Mouse (Mus musculus): Measurements from ENCODE around the gene Pcbp3. TPM values are rescaled to one million over a fixed set of nuclear protein-coding genes. Genes with fewer than 3 reads are reported as not detected.

Pcbp3 gene
- 54.1 and 57.8 TPM in 2 replicates for polyA plus RNA-seq (2021; fragmentation: Nextera tagmentation)
- long read RNA-seq, experiment 1, transcript Pcbp3-201 (16 exons, 2,013 nt) = major isoform, 72 of 421 reads
- long read RNA-seq, experiment 1, partial matches to known transcripts = 18 of 421 reads
- long read RNA-seq, experiment 1, other reads (novel, unspliced or antisense) = 329 of 421 reads
- long read RNA-seq, experiment 2, transcript Pcbp3-201 (16 exons, 2,013 nt) = major isoform, 12 of 50 reads
- long read RNA-seq, experiment 2, partial matches to known transcripts = 10 of 50 reads
- long read RNA-seq, experiment 2, other reads (novel, unspliced or antisense) = 28 of 50 reads

DNA sequence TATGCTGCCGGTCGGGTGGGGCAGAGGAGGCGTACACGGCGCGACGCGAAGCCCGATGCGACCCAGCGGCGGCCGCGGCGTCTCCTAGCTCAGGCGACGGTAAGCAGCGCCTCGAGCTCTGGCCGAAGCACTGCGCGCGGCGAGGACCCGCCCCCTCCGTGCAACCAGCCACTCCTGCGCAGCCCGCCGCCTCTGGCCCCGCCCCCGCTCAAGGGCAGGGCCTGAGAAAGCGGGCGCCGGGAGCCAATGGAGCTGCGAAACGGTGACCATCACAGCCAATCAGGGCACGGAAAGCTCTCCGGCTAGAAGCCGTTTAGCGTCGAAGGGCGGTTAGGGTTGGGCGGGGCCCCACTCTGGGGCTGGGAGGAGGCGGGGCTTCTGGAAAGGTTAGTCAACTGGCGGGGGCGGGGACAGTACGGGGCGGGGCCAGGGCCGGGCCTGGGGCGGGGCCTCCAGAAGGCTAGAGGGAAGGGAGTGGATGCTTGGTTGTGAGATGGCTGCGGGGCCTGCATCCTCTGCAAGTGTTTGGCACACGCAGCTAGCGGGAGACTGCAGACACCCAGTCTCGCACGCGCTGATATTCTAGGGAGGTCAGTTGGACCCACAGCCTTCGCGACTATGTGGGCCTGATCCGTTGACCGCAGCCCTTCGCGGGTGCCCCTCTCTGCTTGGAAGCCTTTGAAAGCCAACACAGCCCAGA lies at the start of gene Pcbp3:
Pcbp3 (minus strand) TSS at position 98 of the 700 bp plus-strand sequence.

DNA sequence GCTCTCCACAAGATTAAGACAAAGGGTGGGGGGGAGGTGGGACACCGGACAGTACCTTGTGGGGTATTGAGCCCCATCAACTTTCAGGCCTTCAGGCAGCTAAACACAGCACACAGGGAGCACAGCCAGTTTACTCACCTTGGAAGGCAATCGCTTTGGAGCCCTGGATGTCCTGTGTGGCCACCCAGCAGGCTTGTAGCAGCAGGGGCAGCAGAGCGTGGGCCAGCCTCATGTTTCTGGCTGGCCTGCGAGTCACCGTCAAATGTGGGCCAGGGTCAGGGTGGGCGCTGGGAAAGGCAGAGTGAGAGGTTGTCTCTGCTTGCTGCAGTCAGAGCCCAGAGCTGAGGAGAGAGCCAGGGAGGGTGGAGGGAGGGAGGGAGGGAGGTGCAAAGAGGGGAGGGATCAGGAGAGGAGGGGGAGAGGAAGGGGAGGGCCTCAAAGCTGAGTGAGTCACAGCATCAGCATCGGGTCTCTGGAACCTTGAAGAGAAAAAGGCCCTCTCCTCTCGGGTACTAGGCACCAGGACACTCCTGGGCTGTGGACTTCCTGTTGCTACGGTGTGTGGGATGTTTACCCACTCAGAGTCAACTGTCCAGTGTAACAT lies 235.9 kb downstream of the Pcbp3 start, which contains the start of gene Col6a1:
Col6a1 (minus strand) TSS at position 487 of the 604 bp plus-strand sequence.

Other genes starting within 250 kb of the Pcbp3 start
- gene Col6a1, start 235.7 kb downstream of the Pcbp3 start, polyA plus RNA-seq (2021; fragmentation: Nextera tagmentation) = 2.0 and 3.0 TPM in 2 replicates
- 14.1 and 16.4 TPM in 2 replicates for gene Slc19a1, start 70.4 kb upstream of the Pcbp3 start, polyA plus RNA-seq (2021; fragmentation: Nextera tagmentation)
- 0.61 and 1.0 TPM in 2 replicates for gene Col18a1, start 204.7 kb upstream of the Pcbp3 start, polyA plus RNA-seq (2021; fragmentation: Nextera tagmentation)